22 mouse cellular contexts compared by ENCODE assay signal in genomic region chr8:30482956-30483355, GRCm38 (mm10).
DNase-seq lines count a peak whose midpoint lies in the region; ATAC-seq lines count a peak whose summit lies in the region.
"Had no signal": no experiment of that assay in that cellular context is flagged by ENCODE, and none has a peak within 500 bp of the region (broad histone marks: within the 10 kb centered on the region; RNA-seq: fewer than 3 reads in every experiment).

No protein-coding gene starts in this region.

- WGBS in embryonic facial prominence, embryonic 14.5 days: 81% methylated on average over 3 of the region's 3 CpGs
- WGBS in embryonic facial prominence, embryonic 10.5 days: 78% methylated on average over 3 of the region's 3 CpGs
- WGBS in hindbrain, embryonic 12.5 days: 54% methylated on average over 3 of the region's 3 CpGs
- WGBS in hindbrain, embryonic 10.5 days: 70% methylated on average over 3 of the region's 3 CpGs
- 64% methylated on average over 3 of the region's 3 CpGs for WGBS in neural tube, embryonic 13.5 days
- WGBS in kidney, embryonic 15.5 days: 65% methylated on average over 3 of the region's 3 CpGs

- H3K4me1 ChIP-seq in embryonic facial prominence, embryonic 14.5 days (ENCODE audit: control insufficient read depth, insufficient read depth, low read length): no peaks in the 10 kb centered on the region
- no peaks in the 10 kb centered on the region for H3K4me1 ChIP-seq in embryonic facial prominence, embryonic 10.5 days
- H3K4me1 ChIP-seq in hindbrain, embryonic 12.5 days: no peaks in the 10 kb centered on the region
- no peaks in the 10 kb centered on the region for H3K4me1 ChIP-seq in hindbrain, embryonic 10.5 days (replicated peaks)
- H3K4me1 ChIP-seq in neural tube, embryonic 13.5 days (replicated peaks): no peaks in the 10 kb centered on the region
- H3K4me1 ChIP-seq in kidney, embryonic 15.5 days: no peaks in the 10 kb centered on the region
- H3K4me1 ChIP-seq: embryonic facial prominence, embryonic 12.5 days; forebrain, embryonic 15.5 days; heart, embryonic 10.5 days; intestine, embryonic 15.5 days had no signal

- H3K9me3 ChIP-seq in embryonic facial prominence, embryonic 14.5 days (ENCODE audit: control insufficient read depth, low read length): no peaks in the 10 kb centered on the region
- no peaks in the 10 kb centered on the region for H3K9me3 ChIP-seq in embryonic facial prominence, embryonic 10.5 days
- H3K9me3 ChIP-seq in hindbrain, embryonic 12.5 days (replicated peaks): 0 out of 2 replicates have a peak, but pooled peaks cover 3% of the 10 kb centered on the region
- H3K9me3 ChIP-seq in hindbrain, embryonic 10.5 days: peaks cover 2% of the 10 kb centered on the region; the same call in 1 of the 2 replicates
- H3K9me3 ChIP-seq in neural tube, embryonic 13.5 days: peaks cover 7% of the 10 kb centered on the region; the same call in 1 of the 2 replicates
- no peaks in the 10 kb centered on the region for H3K9me3 ChIP-seq in kidney, embryonic 15.5 days (replicated peaks)
- H3K9me3 ChIP-seq: embryonic facial prominence, embryonic 12.5 days; heart, embryonic 10.5 days; intestine, embryonic 15.5 days had no signal

- no peak overlapping the region for H3K9ac ChIP-seq in embryonic facial prominence, embryonic 14.5 days (ENCODE audit: low read depth, low read length)
- H3K9ac ChIP-seq in hindbrain, embryonic 12.5 days: no peak overlapping the region
- no peak overlapping the region for H3K9ac ChIP-seq in neural tube, embryonic 13.5 days
- no peak overlapping the region for H3K9ac ChIP-seq in kidney, embryonic 15.5 days
- H3K9ac ChIP-seq: embryonic facial prominence, embryonic 12.5 days; forebrain, embryonic 15.5 days; intestine, embryonic 15.5 days had no signal

- no peak overlapping the region for H3K4me3 ChIP-seq in embryonic facial prominence, embryonic 14.5 days (ENCODE audit: low read depth, low read length)
- no peak overlapping the region for H3K4me3 ChIP-seq in embryonic facial prominence, embryonic 10.5 days
- H3K4me3 ChIP-seq in hindbrain, embryonic 12.5 days: no peak overlapping the region
- no peak overlapping the region for H3K4me3 ChIP-seq in hindbrain, embryonic 10.5 days
- H3K4me3 ChIP-seq in neural tube, embryonic 13.5 days: no peak overlapping the region
- no peak overlapping the region for H3K4me3 ChIP-seq in kidney, embryonic 15.5 days (replicated peaks)
- H3K4me3 ChIP-seq: embryonic facial prominence, embryonic 12.5 days; forebrain, embryonic 15.5 days; heart, embryonic 10.5 days; intestine, embryonic 15.5 days had no signal

- peak; percentile 15 for DNase-seq in embryonic facial prominence, embryonic 14.5 days (ENCODE audit: low spot score)
- DNase-seq in embryonic facial prominence, embryonic 10.5 days (ENCODE audit: low spot score): no peak
- DNase-seq in hindbrain, embryonic 10.5 days (ENCODE audit: low spot score): no peak
- DNase-seq in neural tube, embryonic 10.5 days (ENCODE audit: extremely low spot score, low spot score): no peak
- DNase-seq in kidney, postnatal 4 days: no peak
- DNase-seq: adrenal gland, postnatal 14 days; cerebellum, adult 18-20 months; cerebellum, postnatal 14 days; embryo, embryonic 11 days; gastrocnemius, postnatal 10 days; heart, adult 18-20 months; heart, postnatal 10 days; heart, postnatal 4 days had no signal

- H3K27ac ChIP-seq in embryonic facial prominence, embryonic 14.5 days (replicated peaks; ENCODE audit: low read depth, low read length): no peak overlapping the region
- H3K27ac ChIP-seq in embryonic facial prominence, embryonic 10.5 days (replicated peaks): no peak overlapping the region
- peak overlapping the region; percentile 35; the same call in 1 of the 2 replicates for H3K27ac ChIP-seq in hindbrain, embryonic 12.5 days
- no peak overlapping the region for H3K27ac ChIP-seq in hindbrain, embryonic 10.5 days
- 0 out of 2 replicates have a peak overlapping the region, but pooled peaks have one; percentile 23 for H3K27ac ChIP-seq in neural tube, embryonic 13.5 days (replicated peaks)
- no peak overlapping the region for H3K27ac ChIP-seq in kidney, embryonic 15.5 days
- H3K27ac ChIP-seq: embryonic facial prominence, embryonic 12.5 days; forebrain, embryonic 15.5 days; heart, embryonic 10.5 days; intestine, embryonic 15.5 days had no signal

- H3K27me3 ChIP-seq in embryonic facial prominence, embryonic 14.5 days (replicated peaks; ENCODE audit: control insufficient read depth, insufficient read depth, low read length): no peaks in the 10 kb centered on the region
- no peaks in the 10 kb centered on the region for H3K27me3 ChIP-seq in embryonic facial prominence, embryonic 10.5 days (replicated peaks; ENCODE audit: low read depth, poor library complexity, severe bottlenecking)
- H3K27me3 ChIP-seq in hindbrain, embryonic 12.5 days: no peaks in the 10 kb centered on the region
- H3K27me3 ChIP-seq in hindbrain, embryonic 10.5 days (ENCODE audit: insufficient read depth, poor library complexity, severe bottlenecking): no peaks in the 10 kb centered on the region
- no peaks in the 10 kb centered on the region for H3K27me3 ChIP-seq in neural tube, embryonic 13.5 days
- no peaks in the 10 kb centered on the region for H3K27me3 ChIP-seq in kidney, embryonic 15.5 days
- H3K27me3 ChIP-seq: embryonic facial prominence, embryonic 12.5 days; forebrain, embryonic 15.5 days; intestine, embryonic 15.5 days; Patski had no signal

- H3K4me2 ChIP-seq in embryonic facial prominence, embryonic 14.5 days (ENCODE audit: low read depth, low read length): no peak overlapping the region
- H3K4me2 ChIP-seq in hindbrain, embryonic 12.5 days (replicated peaks): no peak overlapping the region
- H3K4me2 ChIP-seq in neural tube, embryonic 13.5 days: no peak overlapping the region
- no peak overlapping the region for H3K4me2 ChIP-seq in kidney, embryonic 15.5 days
- H3K4me2 ChIP-seq: embryonic facial prominence, embryonic 12.5 days; forebrain, embryonic 15.5 days; intestine, embryonic 15.5 days had no signal

- no peaks in the 10 kb centered on the region for H3K36me3 ChIP-seq in embryonic facial prominence, embryonic 14.5 days (ENCODE audit: control insufficient read depth, insufficient read depth, low read length)
- no peaks in the 10 kb centered on the region for H3K36me3 ChIP-seq in embryonic facial prominence, embryonic 10.5 days (replicated peaks)
- no peaks in the 10 kb centered on the region for H3K36me3 ChIP-seq in hindbrain, embryonic 12.5 days
- no peaks in the 10 kb centered on the region for H3K36me3 ChIP-seq in hindbrain, embryonic 10.5 days
- H3K36me3 ChIP-seq in neural tube, embryonic 13.5 days: no peaks in the 10 kb centered on the region
- no peaks in the 10 kb centered on the region for H3K36me3 ChIP-seq in kidney, embryonic 15.5 days
- H3K36me3 ChIP-seq: embryonic facial prominence, embryonic 12.5 days; forebrain, embryonic 15.5 days; heart, embryonic 10.5 days; intestine, embryonic 15.5 days had no signal

- ATAC-seq in embryonic facial prominence, embryonic 14.5 days (ENCODE audit: low read depth): no peak
- no peak for ATAC-seq in hindbrain, embryonic 12.5 days (ENCODE audit: low FRiP score)
- no peak for ATAC-seq in neural tube, embryonic 13.5 days (ENCODE audit: low read depth)
- ATAC-seq in kidney, embryonic 15.5 days (replicated peaks; ENCODE audit: low FRiP score): no peak
- ATAC-seq: activated CD4-positive, CD25-positive, alpha-beta regulatory T cell, adult 4 months; forebrain, embryonic 15.5 days; intestine, embryonic 15.5 days; Patski had no signal

Comparison
In these comparisons a context has a peak if more than half of its experiments do, and no peak if none do; other contexts are left out.
1. H3K27ac ChIP-seq: peak in hindbrain, embryonic 12.5 days (single experiment) and neural tube, embryonic 13.5 days (single experiment); none in embryonic facial prominence, embryonic 14.5 days (single experiment), embryonic facial prominence, embryonic 10.5 days (single experiment), hindbrain, embryonic 10.5 days (single experiment) and kidney, embryonic 15.5 days (single experiment).